Mouse (Mus musculus) frontal cortex, postnatal 14 days (tissue): ENCODE data around the gene Clec16a.
A peak's percentile ranks its signal among the peaks of the same experiment; 100 is the strongest.

Source experiments
- DNase-seq, 2 experiments: peaks; one replicate each; pipeline ENCODE4 v3.0.0; 2022; ENCODE audit warnings: low spot score in 2 of 2

Gene Clec16a

GRCm38 (mm10) chr16:10642857-10643633, 97.9 kb downstream of the Clec16a start:
- no peak for DNase-seq

- DNase-seq = no peak
Observed at GRCm38 (mm10) chr16:10644238-10644637, 99.1 kb downstream of the Clec16a start.

- no peak for DNase-seq
Observed at GRCm38 (mm10) chr16:10644731-10645130, 99.6 kb downstream of the Clec16a start.

GRCm38 (mm10) chr16:10651804-10652203, 106.7 kb downstream of the Clec16a start:
- DNase-seq = no peak

- no peak for DNase-seq
Observed at GRCm38 (mm10) chr16:10652935-10653334, 107.8 kb downstream of the Clec16a start.

GRCm38 (mm10) chr16:10655236-10655635, 110.1 kb downstream of the Clec16a start:
- DNase-seq = no peak

- no peak for DNase-seq
Observed at GRCm38 (mm10) chr16:10655926-10656325, 110.8 kb downstream of the Clec16a start.

- DNase-seq = no peak
Observed at GRCm38 (mm10) chr16:10656461-10656860, 111.3 kb downstream of the Clec16a start.

GRCm38 (mm10) chr16:10656939-10657338, 111.8 kb downstream of the Clec16a start:
- DNase-seq = no peak

- no peak for DNase-seq
Observed at GRCm38 (mm10) chr16:10659211-10659610, 114.1 kb downstream of the Clec16a start.

GRCm38 (mm10) chr16:10660526-10660925, 115.4 kb downstream of the Clec16a start:
- DNase-seq = no peak

GRCm38 (mm10) chr16:10661385-10661784, 116.2 kb downstream of the Clec16a start:
- DNase-seq = no peak

- no peak for DNase-seq
Observed at GRCm38 (mm10) chr16:10663890-10664731, 119.0 kb downstream of the Clec16a start.

GRCm38 (mm10) chr16:10664921-10665894, 120.1 kb downstream of the Clec16a start:
- peak in 1 of 2 experiments; percentile 41 for DNase-seq

GRCm38 (mm10) chr16:10666766-10667165, 121.6 kb downstream of the Clec16a start:
- DNase-seq = no peak

- no peak for DNase-seq
Observed at GRCm38 (mm10) chr16:10668453-10668852, 123.3 kb downstream of the Clec16a start.

- no peak for DNase-seq
Observed at GRCm38 (mm10) chr16:10668991-10669703, 124.0 kb downstream of the Clec16a start.

GRCm38 (mm10) chr16:10669936-10670335, 124.8 kb downstream of the Clec16a start:
- no peak for DNase-seq

- no peak for DNase-seq
Observed at GRCm38 (mm10) chr16:10672490-10672889, 127.4 kb downstream of the Clec16a start.

GRCm38 (mm10) chr16:10674020-10674419, 128.9 kb downstream of the Clec16a start:
- DNase-seq = no peak

- DNase-seq = no peak
Observed at GRCm38 (mm10) chr16:10674957-10675356, 129.8 kb downstream of the Clec16a start.
